Mouse (Mus musculus) embryonic facial prominence, embryonic 11.5 days (tissue): ENCODE data around the gene Abca2. TPM values are rescaled to one million over a fixed set of nuclear protein-coding genes. Genes with fewer than 3 reads are reported as not detected.

Experiments
- microRNA-seq: library from miRNA; unstranded; fragments of <30 nt; microRNA quantifications from one replicate; pipeline ENCODE4, GENCODE M21; 2016; ENCODE audit warnings: borderline number of aligned reads
- polyA plus RNA-seq: library from polyadenylated mRNA; unstranded; fragments of >200 nt; fragmentation: Nextera tagmentation; extraction: Ambion mirVana; gene quantifications from 2 replicates; pipeline ENCODE4 v1.2.1, GENCODE M21; 2014

The Abca2 gene
- polyA plus RNA-seq, 1 experiment from 2014 or later: 2.2 TPM

Small RNA genes within 50 kb of the gene (microRNA-seq; reads per million reads assigned to microRNA genes)
- not detected for gene Mir3087

Other genes with a start within 250 kb of the Abca2 start
- 16.8 and 17.0 TPM in 2 replicates for gene Nrarp, start 247.9 kb upstream of the Abca2 start, polyA plus RNA-seq
- gene Tor4a, start 231.8 kb upstream of the Abca2 start, polyA plus RNA-seq: 1.9 and 2.6 TPM in 2 replicates
- gene Nelfb, start 217.2 kb upstream of the Abca2 start, polyA plus RNA-seq: 90.5 and 92.2 TPM in 2 replicates
- not detected in 2 replicates for gene Stpg3, start 214.1 kb upstream of the Abca2 start, polyA plus RNA-seq
- 1.4 TPM in 1 of 2 replicates, not detected in the other for gene Fam166a, start 210.0 kb upstream of the Abca2 start, polyA plus RNA-seq
- 456 and 490 TPM in 2 replicates for gene Tubb4b, start 204.0 kb upstream of the Abca2 start, polyA plus RNA-seq
- gene Slc34a3, start 194.3 kb upstream of the Abca2 start, polyA plus RNA-seq: not detected in 2 replicates
- not detected in 2 replicates for gene Rnf224, start 191.9 kb upstream of the Abca2 start, polyA plus RNA-seq
- 7.4 and 10.4 TPM in 2 replicates for gene Rnf208, start 186.4 kb upstream of the Abca2 start, polyA plus RNA-seq
- 0.50 TPM in 1 of 2 replicates, not detected in the other for gene Cysrt1, start 186.3 kb upstream of the Abca2 start, polyA plus RNA-seq
- 3.3 and 4.2 TPM in 2 replicates for gene AL732309.1, start 181.8 kb upstream of the Abca2 start, polyA plus RNA-seq
- 12.8 and 13.3 TPM in 2 replicates for gene Tmem203, start 173.3 kb upstream of the Abca2 start, polyA plus RNA-seq
- 4.3 and 4.9 TPM in 2 replicates for gene Tprn, start 166.1 kb upstream of the Abca2 start, polyA plus RNA-seq
- gene Ssna1, start 156.3 kb upstream of the Abca2 start, polyA plus RNA-seq: 253 and 254 TPM in 2 replicates
- gene Anapc2, start 156.2 kb upstream of the Abca2 start, polyA plus RNA-seq: 111 and 113 TPM in 2 replicates
- gene Tmem210, start 140.6 kb upstream of the Abca2 start, polyA plus RNA-seq: not detected in 2 replicates
- gene Lrrc26, start 138.8 kb upstream of the Abca2 start, polyA plus RNA-seq: not detected in 2 replicates
- gene Grin1, start 109.5 kb upstream of the Abca2 start, polyA plus RNA-seq: 1.6 TPM in 2 replicates
- gene Man1b1, start 96.4 kb upstream of the Abca2 start, polyA plus RNA-seq: 87.2 and 92.7 TPM in 2 replicates
- gene Dpp7, start 72.3 kb upstream of the Abca2 start, polyA plus RNA-seq: 18.2 and 19.1 TPM in 2 replicates
- gene Uap1l1, start 63.0 kb upstream of the Abca2 start, polyA plus RNA-seq: 5.2 and 8.9 TPM in 2 replicates
- gene Sapcd2, start 56.4 kb upstream of the Abca2 start, polyA plus RNA-seq: 39.1 and 43.2 TPM in 2 replicates
- gene Entpd2, start 32.8 kb upstream of the Abca2 start, polyA plus RNA-seq: 0.10 and 0.28 TPM in 2 replicates
- 26.8 and 38.0 TPM in 2 replicates for gene Npdc1, start 29.4 kb upstream of the Abca2 start, polyA plus RNA-seq
- gene Fut7, start 5.4 kb upstream of the Abca2 start, polyA plus RNA-seq: not detected in 2 replicates
- gene Clic3, start 28.1 kb downstream of the Abca2 start, polyA plus RNA-seq: 0.71 TPM in 1 of 2 replicates, not detected in the other
- gene Paxx, start 32.4 kb downstream of the Abca2 start, polyA plus RNA-seq: 12.4 and 14.3 TPM in 2 replicates
- gene Ptgds, start 41.3 kb downstream of the Abca2 start, polyA plus RNA-seq: 0.26 and 0.28 TPM in 2 replicates
- gene Lcn12, start 65.2 kb downstream of the Abca2 start, polyA plus RNA-seq: not detected in 2 replicates
- 51.1 and 56.4 TPM in 2 replicates for gene Fbxw5, start 72.0 kb downstream of the Abca2 start, polyA plus RNA-seq
- 3.8 and 4.3 TPM in 2 replicates for gene C8g, start 73.0 kb downstream of the Abca2 start, polyA plus RNA-seq
- 35.6 and 36.0 TPM in 2 replicates for gene Traf2, start 118.2 kb downstream of the Abca2 start, polyA plus RNA-seq
- gene Edf1, start 129.1 kb downstream of the Abca2 start, polyA plus RNA-seq: 336 and 375 TPM in 2 replicates
- 1.2 and 8.5 TPM in 2 replicates for gene Mamdc4, start 146.1 kb downstream of the Abca2 start, polyA plus RNA-seq
- gene Phpt1, start 146.5 kb downstream of the Abca2 start, polyA plus RNA-seq: 145 and 157 TPM in 2 replicates
- gene Ajm1, start 153.1 kb downstream of the Abca2 start, polyA plus RNA-seq: 0.07 and 0.25 TPM in 2 replicates
- 44.3 and 46.0 TPM in 2 replicates for gene Rabl6, start 179.8 kb downstream of the Abca2 start, polyA plus RNA-seq
- gene Ccdc183, start 189.0 kb downstream of the Abca2 start, polyA plus RNA-seq: 0.15 and 0.18 TPM in 2 replicates
- 17.5 and 18.7 TPM in 2 replicates for gene Tmem141, start 193.3 kb downstream of the Abca2 start, polyA plus RNA-seq
- 0.52 and 0.81 TPM in 2 replicates for gene Fcna, start 199.3 kb downstream of the Abca2 start, polyA plus RNA-seq
- not detected in 2 replicates for gene Lcn8, start 224.4 kb downstream of the Abca2 start, polyA plus RNA-seq
- not detected in 2 replicates for gene Lcn5, start 229.2 kb downstream of the Abca2 start, polyA plus RNA-seq
- gene Lcn6, start 248.1 kb downstream of the Abca2 start, polyA plus RNA-seq: not detected in 2 replicates